Comparison of ENCODE assay signal across 9 mouse cellular contexts in genomic region chr4:87026311-87027151, GRCm38 (mm10).
A peak's percentile ranks its signal among the peaks of the same experiment; 100 is the strongest.
DNase-seq lines count a peak whose midpoint lies in the region; ATAC-seq and TF ChIP-seq lines count a peak whose summit lies in the region.
"Had no signal": no experiment of that assay in that cellular context is flagged by ENCODE, and none has a peak within 500 bp of the region (broad histone marks: within the 10 kb centered on the region; RNA-seq: fewer than 3 reads in every experiment).

No protein-coding gene starts in this region.

- 57% methylated on average over 14 of the region's 14 CpGs for WGBS in kidney, adult 2 months
- 43% methylated on average over 14 of the region's 14 CpGs for WGBS in hindbrain, embryonic 15.5 days

- H3K4me2 ChIP-seq in hindbrain, embryonic 15.5 days = no peak overlapping the region
- H3K4me2 ChIP-seq: lung, embryonic 15.5 days had no signal

- no peak overlapping the region for H3K4me3 ChIP-seq in kidney, adult 2 months (ENCODE audit: insufficient read depth, low read depth, low read length)
- H3K4me3 ChIP-seq in hindbrain, embryonic 15.5 days = no peak overlapping the region
- H3K4me3 ChIP-seq: lung, embryonic 15.5 days had no signal

- H3K4me1 ChIP-seq in kidney, adult 2 months (ENCODE audit: control insufficient read depth, insufficient read depth, low read length) = no peaks in the 10 kb centered on the region
- no peaks in the 10 kb centered on the region for H3K4me1 ChIP-seq in hindbrain, embryonic 15.5 days (replicated peaks)
- H3K4me1 ChIP-seq: lung, embryonic 15.5 days had no signal

- peak; percentile 74 for ATAC-seq in hindbrain, embryonic 15.5 days (ENCODE audit: low FRiP score, low read depth)

- H3K27me3 ChIP-seq in kidney, adult 2 months (replicated peaks; ENCODE audit: control insufficient read depth, insufficient read depth, low read length) = no peaks in the 10 kb centered on the region
- no peaks in the 10 kb centered on the region for H3K27me3 ChIP-seq in hindbrain, embryonic 15.5 days
- H3K27me3 ChIP-seq: lung, embryonic 15.5 days had no signal

- no peak for TF ChIP-seq CTCF in kidney, adult 2 months (conservative IDR thresholded peaks at IDR 0.05; ENCODE audit: insufficient read depth, insufficient read length, low read depth, low read length)
- no peak for TF ChIP-seq CTCF in brain, embryonic 14.5 days (IDR thresholded peaks at IDR 0.05; ENCODE audit: borderline replicate concordance, extremely low read depth, insufficient read depth, insufficient read length)

- no peak overlapping the region for H3K27ac ChIP-seq in kidney, adult 2 months (ENCODE audit: insufficient read depth, low read depth, low read length)
- H3K27ac ChIP-seq in hindbrain, embryonic 15.5 days (replicated peaks) = no peak overlapping the region
- H3K27ac ChIP-seq: lung, embryonic 15.5 days had no signal

- TF ChIP-seq POLR2A in kidney, adult 2 months (IDR thresholded peaks at IDR 0.05; ENCODE audit: low read depth, low read length) = no peak
- TF ChIP-seq POLR2A in brain, embryonic 14.5 days (IDR thresholded peaks at IDR 0.05; ENCODE audit: borderline replicate concordance, extremely low read depth, insufficient read depth, insufficient read length, poor library complexity, severe bottlenecking) = no peak

- peak; percentile 2 for DNase-seq in kidney, adult 2 months
- no peak for DNase-seq in kidney, postnatal 14 days
- DNase-seq in brain, embryonic 14.5 days (ENCODE audit: low read depth) = peak; percentile 79
- DNase-seq in cerebellum, postnatal 14 days = peak; percentile 78 to 79
- no peak for DNase-seq in adipocyte (ENCODE audit: low spot score)
- no peak for DNase-seq in urinary bladder, postnatal 10 days (ENCODE audit: low spot score)
- DNase-seq in B cell, adult 2 months = no peak

- H3K9me3 ChIP-seq in hindbrain, embryonic 15.5 days = no peaks in the 10 kb centered on the region
- H3K9me3 ChIP-seq: lung, embryonic 15.5 days had no signal

- H3K9ac ChIP-seq in hindbrain, embryonic 15.5 days = no peak overlapping the region
- H3K9ac ChIP-seq: lung, embryonic 15.5 days had no signal

- H3K36me3 ChIP-seq in kidney, adult 2 months (ENCODE audit: control insufficient read depth, insufficient read depth, low read length) = no peaks in the 10 kb centered on the region
- no peaks in the 10 kb centered on the region for H3K36me3 ChIP-seq in hindbrain, embryonic 15.5 days
- H3K36me3 ChIP-seq: lung, embryonic 15.5 days had no signal

Comparison
In these comparisons a context has a peak if more than half of its experiments do, and no peak if none do; other contexts are left out.
1. DNase-seq: peak in kidney, adult 2 months (single experiment), brain, embryonic 14.5 days (single experiment) and cerebellum, postnatal 14 days (2 of 2); none in kidney, postnatal 14 days (single experiment), adipocyte (single experiment), urinary bladder, postnatal 10 days (single experiment) and B cell, adult 2 months (0 of 2).